Comparison of ENCODE assay signal across 9 mouse cellular contexts in genomic region chr7:87583868-87584267, GRCm38 (mm10). TPM values are rescaled to one million over a fixed set of nuclear protein-coding genes. Genes with fewer than 3 reads are reported as not detected.
A peak's percentile ranks its signal among the peaks of the same experiment; 100 is the strongest.
DNase-seq lines count a peak whose midpoint lies in the region; ATAC-seq lines count a peak whose summit lies in the region.
"Had no signal": no experiment of that assay in that cellular context is flagged by ENCODE, and none has a peak within 500 bp of the region (broad histone marks: within the 10 kb centered on the region; RNA-seq: fewer than 3 reads in every experiment).

TSS of gene Grm5 (plus strand) at chr7:87584168.

- DNase-seq in layer of hippocampus, adult 8-10 months (ENCODE audit: low spot score in 2 of 2): no peak
- no peak for DNase-seq in layer of hippocampus, adult 9-10 months (ENCODE audit: low spot score)
- no peak for DNase-seq in forebrain, embryonic 11.5 days (ENCODE audit: low spot score)
- no peak for DNase-seq in layer of hippocampus, postnatal 10 days (ENCODE audit: low spot score in 2 of 2)
- DNase-seq in liver, embryonic 11.5 days (ENCODE audit: low spot score): no peak
- DNase-seq in right cerebral cortex, postnatal 4 days: no peak
- no peak for DNase-seq in urinary bladder, postnatal 4 days (ENCODE audit: low spot score in 2 of 2)

- H3K9me3 ChIP-seq in forebrain, embryonic 11.5 days (ENCODE audit: control insufficient read depth, low read length): no peaks in the 10 kb centered on the region
- H3K9me3 ChIP-seq in midbrain, embryonic 15.5 days: no peaks in the 10 kb centered on the region
- H3K9me3 ChIP-seq in liver, embryonic 11.5 days (ENCODE audit: control insufficient read depth, low read length): no peaks in the 10 kb centered on the region
- H3K9me3 ChIP-seq: liver, embryonic 15.5 days had no signal

- H3K27me3 ChIP-seq in forebrain, embryonic 11.5 days (ENCODE audit: control insufficient read depth, insufficient read depth, low read length): peaks cover 7% of the 10 kb centered on the region
- no peaks in the 10 kb centered on the region for H3K27me3 ChIP-seq in midbrain, embryonic 15.5 days (replicated peaks)
- H3K27me3 ChIP-seq in liver, embryonic 11.5 days (replicated peaks; ENCODE audit: control insufficient read depth, insufficient read depth, low read length): peaks cover 8% of the 10 kb centered on the region

- H3K4me3 ChIP-seq in forebrain, embryonic 11.5 days (ENCODE audit: low read depth, low read length): peak within 1 kb of the TSS; percentile 35
- H3K4me3 ChIP-seq in midbrain, embryonic 15.5 days: peak within 1 kb of the TSS; percentile 63
- H3K4me3 ChIP-seq in liver, embryonic 11.5 days (ENCODE audit: low read depth, low read length): no peak within 1 kb of the TSS
- H3K4me3 ChIP-seq: liver, embryonic 15.5 days had no signal

- H3K4me1 ChIP-seq in forebrain, embryonic 11.5 days (replicated peaks; ENCODE audit: control insufficient read depth, insufficient read depth, low read length): peaks cover 4% of the 10 kb centered on the region; the same call in 1 of the 2 replicates
- H3K4me1 ChIP-seq in midbrain, embryonic 15.5 days: peaks cover 11% of the 10 kb centered on the region
- H3K4me1 ChIP-seq in liver, embryonic 11.5 days (replicated peaks; ENCODE audit: control insufficient read depth, insufficient read depth, low read length): no peaks in the 10 kb centered on the region
- H3K4me1 ChIP-seq: liver, embryonic 15.5 days had no signal

- peak within 1 kb of the TSS; percentile 59 for H3K9ac ChIP-seq in forebrain, embryonic 11.5 days (ENCODE audit: low read length)
- H3K9ac ChIP-seq in midbrain, embryonic 15.5 days: peak within 1 kb of the TSS; percentile 78
- H3K9ac ChIP-seq in liver, embryonic 11.5 days (ENCODE audit: low read depth, low read length): no peak within 1 kb of the TSS
- H3K9ac ChIP-seq: liver, embryonic 15.5 days had no signal

- H3K36me3 ChIP-seq in forebrain, embryonic 11.5 days (ENCODE audit: control insufficient read depth, insufficient read depth, low read length): no peaks in the 10 kb centered on the region
- H3K36me3 ChIP-seq in midbrain, embryonic 15.5 days (replicated peaks): no peaks in the 10 kb centered on the region
- H3K36me3 ChIP-seq in liver, embryonic 11.5 days (ENCODE audit: control insufficient read depth, insufficient read depth, low read length): no peaks in the 10 kb centered on the region
- H3K36me3 ChIP-seq: liver, embryonic 15.5 days had no signal

- H3K4me2 ChIP-seq in forebrain, embryonic 11.5 days (ENCODE audit: low read depth, low read length, severe bottlenecking): peak within 1 kb of the TSS; percentile 85
- H3K4me2 ChIP-seq in midbrain, embryonic 15.5 days: peak within 1 kb of the TSS; percentile 73
- no peak within 1 kb of the TSS for H3K4me2 ChIP-seq in liver, embryonic 11.5 days
- H3K4me2 ChIP-seq: liver, embryonic 15.5 days had no signal

- H3K27ac ChIP-seq in forebrain, embryonic 11.5 days (ENCODE audit: low read depth, low read length): no peak within 1 kb of the TSS
- peak within 1 kb of the TSS; percentile 90 for H3K27ac ChIP-seq in midbrain, embryonic 15.5 days
- H3K27ac ChIP-seq in liver, embryonic 11.5 days (ENCODE audit: low read depth, low read length): no peak within 1 kb of the TSS
- H3K27ac ChIP-seq: liver, embryonic 15.5 days had no signal

- 11% methylated on average over 2 of the region's 2 CpGs for WGBS in forebrain, embryonic 11.5 days
- WGBS in midbrain, embryonic 15.5 days: 10% methylated on average over 2 of the region's 2 CpGs
- 30% methylated on average over 2 of the region's 2 CpGs for WGBS in liver, embryonic 11.5 days

- no peak for ATAC-seq in forebrain, embryonic 11.5 days (replicated peaks; ENCODE audit: low FRiP score)
- ATAC-seq in midbrain, embryonic 15.5 days (replicated peaks): peak; percentile 28
- ATAC-seq in liver, embryonic 11.5 days (replicated peaks; ENCODE audit: low FRiP score): no peak

RNA-seq across cellular contexts. Expression of gene Grm5, which starts in this region (rescaled TPM):
- 100 to 1,000 TPM; 227 to 263 (median 246) TPM for total RNA-seq in layer of hippocampus, adult 8-10 months (2022)
- polyA plus RNA-seq in forebrain, embryonic 11.5 days (2014; fragmentation: Nextera tagmentation; extraction: Ambion mirVana): 0.12 and 0.27 TPM in 2 replicates
- 100 to 1,000 TPM; 235 to 237 TPM for total RNA-seq in layer of hippocampus, postnatal 10 days (2021)
- polyA plus RNA-seq in midbrain, embryonic 15.5 days (2015; fragmentation: Nextera tagmentation; extraction: Ambion mirVana): 45.6 and 47.6 TPM in 2 replicates
- polyA plus RNA-seq in liver, embryonic 11.5 days (2014; fragmentation: Nextera tagmentation; extraction: Ambion mirVana): 0.05 and 0.08 TPM in 2 replicates
- polyA plus RNA-seq: liver, embryonic 15.5 days had no signal

Comparison
In these comparisons a context has a peak if more than half of its experiments do, and no peak if none do; other contexts are left out.
1. RNA of gene Grm5 (polyA plus RNA-seq): 45.6 to 47.6 TPM in midbrain, embryonic 15.5 days; 0.12 to 0.27 TPM in forebrain, embryonic 11.5 days and 0.05 to 0.08 TPM in liver, embryonic 11.5 days; every median in the first group is over 10 times any median in the second.